Mouse (Mus musculus): ENCODE results near the gene Lag3.

Gene Lag3

GRCm38 (mm10) chr6:124911533-124912218, at the start of gene Lag3:
TSS of gene Lag3 (minus strand) at chr6:124911705.
- DNase-seq (ENCODE audit: low spot score), result no peak

- DNase-seq (ENCODE audit: low spot score), result no peak
Measured at GRCm38 (mm10) chr6:124961021-124961420, 49.5 kb upstream of the Lag3 start.

- DNase-seq (ENCODE audit: low spot score), result no peak
Measured at GRCm38 (mm10) chr6:124959960-124960359, 48.5 kb upstream of the Lag3 start.

- DNase-seq (ENCODE audit: low spot score), result no peak
Measured at GRCm38 (mm10) chr6:124958127-124958526, 46.6 kb upstream of the Lag3 start.

GRCm38 (mm10) chr6:124955212-124955611, 43.7 kb upstream of the Lag3 start:
- no peak for DNase-seq (ENCODE audit: low spot score)

- DNase-seq (ENCODE audit: low spot score), result no peak
Measured at GRCm38 (mm10) chr6:124953991-124954715, 42.6 kb upstream of the Lag3 start.

GRCm38 (mm10) chr6:124943526-124943925, 32.0 kb upstream of the Lag3 start:
- DNase-seq (ENCODE audit: low spot score), result no peak

GRCm38 (mm10) chr6:124941679-124942078, 30.2 kb upstream of the Lag3 start:
- no peak for DNase-seq (ENCODE audit: low spot score)

- no peak for DNase-seq (ENCODE audit: low spot score)
Measured at GRCm38 (mm10) chr6:124938554-124938953, 27.0 kb upstream of the Lag3 start.

GRCm38 (mm10) chr6:124937493-124937892, 26.0 kb upstream of the Lag3 start:
- DNase-seq (ENCODE audit: low spot score), result no peak

GRCm38 (mm10) chr6:124936681-124937080, 25.2 kb upstream of the Lag3 start:
- no peak for DNase-seq (ENCODE audit: low spot score)

GRCm38 (mm10) chr6:124934670-124935069, 23.2 kb upstream of the Lag3 start:
- no peak for DNase-seq (ENCODE audit: low spot score)

- DNase-seq (ENCODE audit: low spot score), result no peak
Measured at GRCm38 (mm10) chr6:124933127-124933526, 21.6 kb upstream of the Lag3 start.

GRCm38 (mm10) chr6:124932314-124932695, 20.8 kb upstream of the Lag3 start:
- no peak for DNase-seq (ENCODE audit: low spot score)

GRCm38 (mm10) chr6:124931525-124932313, 20.2 kb upstream of the Lag3 start:
- no peak for DNase-seq (ENCODE audit: low spot score)

GRCm38 (mm10) chr6:124930754-124931524, 19.4 kb upstream of the Lag3 start, which contains the start of gene Mlf2:
TSS of gene Mlf2 (plus strand) at chr6:124931386.
- peak; percentile 99 for DNase-seq (ENCODE audit: low spot score)

- no peak for DNase-seq (ENCODE audit: low spot score)
Measured at GRCm38 (mm10) chr6:124930231-124930630, 18.7 kb upstream of the Lag3 start.

- DNase-seq (ENCODE audit: low spot score), result no peak
Measured at GRCm38 (mm10) chr6:124925941-124926340, 14.4 kb upstream of the Lag3 start.

GRCm38 (mm10) chr6:124925173-124925793, 13.8 kb upstream of the Lag3 start:
- DNase-seq (ENCODE audit: low spot score), result no peak

GRCm38 (mm10) chr6:124921539-124921938, 10.0 kb upstream of the Lag3 start:
- DNase-seq (ENCODE audit: low spot score), result no peak

- DNase-seq (ENCODE audit: low spot score), result no peak
Measured at GRCm38 (mm10) chr6:124920318-124921085, 9.0 kb upstream of the Lag3 start.

Data from yolk sac, embryonic 10.5 days (tissue).